Mouse (Mus musculus): ENCODE results near the gene Erv3.

Erv3 gene

GRCm38 (mm10) chr2:131859721-131860120, at the start of gene Erv3:
Erv3 (minus strand) TSS chr2:131859747.
- DNase-seq (ENCODE audit: low spot score) = no peak

DNA sequence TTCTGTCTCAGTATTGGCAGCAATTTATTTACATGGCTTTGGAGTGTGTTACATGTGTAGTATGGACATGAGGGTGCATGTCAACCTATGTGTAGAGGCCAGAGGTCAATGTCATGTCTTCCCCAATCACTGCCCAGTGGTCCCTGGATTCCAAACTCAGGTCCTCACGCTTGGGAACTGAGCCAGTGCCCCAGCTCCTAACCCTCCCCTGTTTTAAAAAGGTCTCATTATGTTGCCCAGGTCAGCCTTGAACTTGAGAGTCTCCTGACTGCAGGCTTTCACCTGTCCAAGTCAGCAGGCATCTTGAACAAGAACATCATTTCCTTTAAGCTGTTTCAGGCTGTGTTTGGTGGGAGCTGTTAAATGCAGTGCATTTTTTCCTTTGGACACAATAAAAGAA, 49.4 kb upstream of the Erv3 start:
- DNase-seq (ENCODE audit: low spot score) = no peak

- no peak for DNase-seq (ENCODE audit: low spot score)
Measured at GRCm38 (mm10) chr2:131908351-131908861, 48.9 kb upstream of the Erv3 start.

DNA sequence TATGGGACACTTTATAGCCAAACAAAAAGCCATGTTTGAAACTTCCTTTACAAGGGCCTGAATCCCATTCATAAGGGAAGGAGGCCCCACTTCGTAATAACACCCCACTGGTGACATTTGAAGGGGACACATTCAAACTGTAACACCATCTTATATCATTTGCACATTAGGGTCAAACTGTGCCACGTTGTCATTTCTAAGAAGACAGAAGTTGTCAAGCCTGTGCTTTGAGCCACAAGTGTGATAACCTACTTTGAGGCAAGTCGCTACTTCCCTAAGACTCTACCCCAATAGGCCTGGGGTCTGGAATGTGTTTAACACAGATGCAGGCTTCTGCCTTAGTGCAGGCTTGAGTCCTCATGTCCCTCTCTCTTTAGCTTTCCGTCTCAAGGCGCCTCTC, 47.8 kb upstream of the Erv3 start:
- no peak for DNase-seq (ENCODE audit: low spot score)

GRCm38 (mm10) chr2:131906846-131907245, 47.3 kb upstream of the Erv3 start:
- no peak for DNase-seq (ENCODE audit: low spot score)

DNA sequence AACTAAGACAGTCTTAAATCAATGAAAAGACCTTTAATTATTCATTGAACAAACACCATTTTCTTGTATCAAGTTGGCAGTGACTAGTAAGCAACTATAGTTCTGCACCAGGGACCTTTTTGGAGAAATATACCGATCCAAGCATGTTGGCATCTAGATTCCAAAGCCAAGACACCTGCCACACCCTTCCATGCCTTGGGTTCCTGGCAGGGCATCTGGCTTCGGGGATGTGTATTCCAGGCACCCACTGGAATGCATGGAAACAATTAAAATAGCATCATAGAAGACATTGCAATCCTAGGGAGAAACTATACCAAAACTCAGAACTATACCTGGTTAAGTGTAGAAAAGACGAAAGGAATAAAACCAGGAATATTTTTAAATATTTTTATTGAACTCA, 46.7 kb upstream of the Erv3 start:
- no peak for DNase-seq (ENCODE audit: low spot score)

DNA sequence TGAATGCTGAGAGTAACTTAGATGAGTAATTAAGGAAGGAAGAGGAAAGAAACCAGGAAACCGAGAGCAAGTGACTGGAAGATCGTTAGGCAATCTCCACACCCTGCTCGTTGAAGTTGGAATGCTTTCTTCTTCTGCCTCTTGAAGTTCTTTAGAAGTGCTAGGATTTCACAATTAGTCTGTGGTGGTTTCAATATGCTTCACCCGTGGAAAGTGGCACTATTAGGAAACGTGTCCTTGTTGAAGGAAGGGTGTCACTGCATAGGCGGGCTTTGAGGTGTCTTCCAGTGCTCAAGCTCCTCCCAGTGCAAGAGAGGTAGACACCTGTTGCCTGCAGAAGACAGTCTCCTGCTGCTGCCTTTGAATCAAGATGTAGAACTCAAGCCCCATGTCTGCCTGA, 46.2 kb upstream of the Erv3 start:
- no peak for DNase-seq (ENCODE audit: low spot score)

DNA sequence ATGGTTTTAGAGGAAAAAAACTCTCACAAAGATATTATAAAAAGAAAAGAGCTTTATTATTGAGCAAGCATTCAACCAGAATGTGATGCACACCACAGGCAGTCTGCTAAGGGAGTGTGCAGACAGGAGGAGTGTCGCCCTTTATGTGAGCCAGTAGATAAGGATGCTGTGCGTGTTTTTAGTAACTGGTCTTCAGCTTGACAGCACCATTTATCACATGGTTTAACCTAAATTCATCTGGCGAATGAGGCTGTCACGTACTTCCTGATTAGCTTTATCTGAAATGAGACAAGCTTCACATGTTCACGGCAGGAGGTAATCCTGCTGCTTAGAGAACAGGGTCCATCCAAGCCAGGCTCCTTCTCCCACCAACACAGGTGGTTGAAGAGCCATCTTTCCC, 45.5 kb upstream of the Erv3 start:
- no peak for DNase-seq (ENCODE audit: low spot score)

DNA sequence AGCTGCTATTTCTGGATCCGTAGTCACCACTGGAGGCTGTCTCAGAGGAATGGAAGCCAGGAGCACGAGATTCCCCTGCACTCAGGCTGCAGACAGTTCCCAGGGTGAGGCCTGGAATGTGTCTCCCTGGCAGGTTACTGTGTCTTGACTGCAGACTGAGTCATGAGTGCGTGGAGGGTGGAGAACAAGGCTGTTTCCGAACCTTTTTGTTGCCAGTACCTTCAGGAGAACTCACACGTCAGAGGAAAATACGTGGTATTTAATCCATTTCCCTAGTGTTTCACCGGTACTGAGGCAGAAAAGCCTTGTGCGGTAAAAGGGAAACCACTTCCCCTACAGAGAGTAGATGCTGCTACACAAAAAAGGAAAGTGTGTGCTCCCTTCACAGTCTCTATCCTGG, 43.3 kb upstream of the Erv3 start:
- DNase-seq (ENCODE audit: low spot score) = no peak

DNA sequence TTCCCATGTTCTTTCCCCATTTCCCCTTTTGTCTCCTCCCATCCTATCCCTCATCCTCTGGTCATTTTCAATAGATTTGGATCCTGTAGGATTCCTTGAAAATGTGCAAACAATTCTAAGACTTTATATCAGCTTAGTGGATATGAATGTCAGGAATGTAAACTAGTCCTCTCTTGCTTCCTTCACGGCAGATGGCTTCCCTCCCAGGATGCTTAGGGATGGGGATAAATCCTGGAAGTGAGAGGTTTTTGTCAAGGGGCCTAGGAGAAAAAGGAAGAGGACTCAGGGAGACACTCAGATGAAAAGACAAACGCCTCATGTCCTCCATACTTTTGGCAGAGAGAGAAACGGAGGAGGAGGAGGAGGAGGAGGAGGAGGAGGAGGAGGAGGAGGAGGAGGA, 42.9 kb upstream of the Erv3 start:
- no peak for DNase-seq (ENCODE audit: low spot score)

DNA sequence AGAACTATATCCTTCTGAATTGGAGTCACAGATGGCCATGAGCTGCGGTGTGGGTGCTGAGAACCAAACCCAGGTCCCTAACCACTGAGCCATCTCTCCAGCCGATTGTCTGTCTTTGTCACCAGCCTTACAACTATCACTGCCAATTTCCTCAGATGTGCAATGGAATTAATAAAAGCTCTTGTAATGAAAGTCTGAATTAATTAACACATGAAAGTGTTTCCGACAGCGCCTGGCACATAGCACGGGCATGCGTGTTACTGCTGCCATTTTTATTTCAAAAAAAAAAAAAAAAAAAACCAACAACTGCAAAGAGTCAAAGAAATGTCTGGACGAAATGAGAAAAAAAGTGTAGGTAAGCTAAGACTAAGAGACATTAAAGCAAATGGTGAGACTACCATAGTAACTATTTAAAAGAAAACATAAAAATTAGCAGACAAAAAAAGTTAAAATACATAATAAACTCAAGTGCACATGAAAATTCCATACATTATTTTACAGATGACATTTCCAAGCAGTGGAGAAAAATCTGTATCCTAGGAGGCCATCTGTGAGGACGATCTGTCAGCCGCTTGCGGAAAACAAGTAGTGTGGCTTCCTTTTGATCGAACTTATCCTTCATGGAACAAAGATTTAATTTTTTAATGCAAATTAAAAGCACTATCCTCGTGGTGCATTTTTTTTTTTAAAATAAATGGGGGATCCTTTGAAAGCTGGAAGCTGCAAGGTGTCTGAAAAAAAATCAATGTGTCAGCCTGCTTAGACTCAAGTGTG, 38.0 kb upstream of the Erv3 start:
- no peak for DNase-seq (ENCODE audit: low spot score)

GRCm38 (mm10) chr2:131896011-131896410, 36.5 kb upstream of the Erv3 start:
- DNase-seq (ENCODE audit: low spot score) = no peak

GRCm38 (mm10) chr2:131895106-131895505, 35.6 kb upstream of the Erv3 start:
- DNase-seq (ENCODE audit: low spot score) = no peak

- DNase-seq (ENCODE audit: low spot score) = no peak
Measured at GRCm38 (mm10) chr2:131892534-131892933, 33.0 kb upstream of the Erv3 start.

DNA sequence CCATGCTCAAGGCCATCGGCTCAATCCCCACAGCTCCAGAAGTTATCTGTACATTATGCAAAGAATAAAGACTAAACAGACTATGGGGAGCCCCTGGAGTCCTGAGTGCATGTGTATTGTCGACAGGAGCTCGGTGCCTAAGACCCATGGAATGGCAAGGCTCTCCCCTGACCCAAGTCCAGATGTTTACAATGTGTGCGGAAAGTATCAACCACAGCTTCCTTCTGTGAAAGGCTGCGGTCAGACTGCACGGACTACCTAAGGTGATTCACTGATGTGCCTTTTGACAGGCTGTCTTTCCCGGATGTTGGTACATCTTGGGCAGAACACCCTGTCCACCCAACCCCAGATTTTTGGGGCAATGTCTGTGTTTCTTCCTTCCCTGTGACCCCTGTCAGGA, 28.7 kb upstream of the Erv3 start:
- DNase-seq (ENCODE audit: low spot score) = no peak

- no peak for DNase-seq (ENCODE audit: low spot score)
Measured at GRCm38 (mm10) chr2:131886503-131887160, 27.1 kb upstream of the Erv3 start.

DNA sequence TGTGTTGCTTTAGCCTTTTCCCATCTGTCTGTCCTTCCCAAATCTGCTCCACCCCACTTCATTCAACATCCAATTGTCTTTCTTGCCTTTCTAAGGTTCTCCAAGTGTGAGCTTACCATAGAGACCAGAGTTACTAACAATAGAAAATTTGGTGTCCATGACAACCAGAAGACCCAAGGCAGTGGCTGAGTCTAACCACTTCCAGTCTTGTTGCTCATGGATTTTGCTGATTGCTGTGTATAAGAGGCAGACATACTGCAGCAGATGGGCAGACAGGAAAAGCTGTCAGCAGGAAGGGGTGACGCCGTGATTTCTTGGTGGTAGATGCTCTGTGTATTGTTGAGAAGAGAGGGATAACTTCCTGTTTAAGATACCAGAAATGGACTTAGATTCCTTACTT, 23.6 kb upstream of the Erv3 start:
- DNase-seq (ENCODE audit: low spot score) = peak; percentile 47

GRCm38 (mm10) chr2:131881766-131882165, 22.2 kb upstream of the Erv3 start:
- no peak for DNase-seq (ENCODE audit: low spot score)

DNA sequence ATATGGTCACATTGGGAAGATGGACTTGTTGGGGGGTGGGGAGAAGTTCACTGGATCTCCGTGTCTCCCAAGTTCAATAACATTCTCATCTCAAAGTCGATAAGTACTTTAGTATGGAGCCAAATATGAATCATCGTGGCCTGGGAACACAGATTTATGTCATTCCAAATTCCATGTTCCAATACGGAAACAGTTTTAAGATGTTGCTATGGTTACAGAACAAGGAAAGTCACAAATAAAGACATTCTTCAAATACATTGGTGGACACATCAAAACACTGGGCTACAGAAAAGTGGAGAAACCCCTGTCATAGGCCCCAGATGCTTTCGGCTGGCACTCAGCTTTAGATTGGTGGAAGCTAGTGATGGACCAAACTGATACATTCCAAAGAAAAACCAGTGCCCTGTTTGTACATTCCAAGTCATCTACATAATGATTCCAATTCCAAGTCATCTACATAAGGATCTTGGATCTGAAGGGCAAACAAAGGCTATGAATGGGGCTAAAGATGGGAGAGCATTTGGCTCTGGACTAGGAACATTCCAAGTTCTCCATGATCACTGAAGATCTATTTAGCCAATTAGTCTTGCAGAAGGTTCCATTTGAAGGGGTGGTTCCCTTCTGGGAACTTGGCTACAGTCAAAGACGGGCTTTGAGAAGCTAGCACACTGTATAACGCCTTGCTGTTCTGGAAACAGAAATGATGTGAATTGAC, 17.2 kb upstream of the Erv3 start:
- DNase-seq (ENCODE audit: low spot score) = no peak

DNA sequence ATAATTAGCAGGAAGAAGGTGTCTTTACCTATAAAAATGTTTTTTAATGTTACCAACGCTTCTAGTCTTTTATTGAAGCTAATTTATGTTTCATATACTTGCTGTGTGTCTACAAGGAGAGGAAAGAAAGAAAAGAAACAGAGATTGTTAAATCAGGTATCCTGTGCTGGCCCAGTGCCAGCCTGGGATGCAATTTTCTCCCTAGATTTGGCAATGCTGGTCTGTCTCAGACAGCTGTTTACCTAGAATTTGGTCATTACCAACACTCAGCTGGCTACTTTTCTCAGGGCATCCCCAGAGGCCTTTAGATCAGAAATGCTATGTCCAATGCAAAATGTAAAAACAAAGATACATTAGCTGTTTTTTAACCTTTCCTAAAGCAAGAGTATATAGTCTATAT, 13.8 kb upstream of the Erv3 start:
- DNase-seq (ENCODE audit: low spot score) = no peak

DNA sequence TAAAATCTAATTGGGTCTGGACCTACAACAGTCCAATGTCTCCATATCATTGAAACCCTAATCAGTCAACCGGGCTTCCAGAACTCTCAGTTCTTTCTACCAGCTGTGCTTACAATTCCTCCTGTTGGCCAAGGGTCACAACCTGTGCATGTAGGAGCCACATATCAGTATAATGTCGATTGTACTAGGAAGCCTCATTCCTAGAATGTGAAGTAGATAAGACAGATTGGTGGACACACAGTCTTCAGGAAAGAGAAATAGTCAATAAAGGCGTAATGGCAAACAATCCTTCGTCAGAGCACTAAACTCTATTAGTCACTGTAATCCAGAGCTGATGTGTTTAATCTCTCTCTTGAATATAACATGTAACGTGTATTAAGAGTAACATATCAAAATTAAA, 9.4 kb upstream of the Erv3 start:
- DNase-seq (ENCODE audit: low spot score) = no peak

GRCm38 (mm10) chr2:131866676-131867075, 7.1 kb upstream of the Erv3 start:
- DNase-seq (ENCODE audit: low spot score) = no peak

DNA sequence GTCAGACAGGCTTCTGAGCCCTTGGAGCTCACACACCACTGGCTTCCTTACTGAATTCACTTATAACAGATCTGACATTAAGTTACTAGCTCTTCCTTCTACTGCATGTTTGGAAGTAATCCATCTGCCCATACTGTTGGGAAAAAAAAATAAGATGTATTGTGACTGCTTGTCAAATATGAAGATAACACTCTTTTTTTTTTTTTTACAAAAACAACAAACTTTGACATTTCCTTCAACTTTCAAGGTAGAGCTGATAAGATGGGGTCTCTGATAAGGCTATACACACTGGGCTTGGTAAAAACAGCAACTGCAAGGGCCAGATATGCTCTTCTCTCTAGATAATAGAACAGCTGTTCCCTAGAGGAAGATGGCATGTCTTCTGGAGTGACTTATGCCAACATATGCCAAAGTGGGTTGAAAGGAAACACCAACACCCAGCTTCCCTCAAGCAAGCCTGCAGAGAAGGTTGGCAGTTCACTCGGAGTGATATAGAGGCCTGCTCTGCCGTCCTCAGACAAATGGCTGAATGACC, 4.8 kb upstream of the Erv3 start:
- DNase-seq (ENCODE audit: low spot score) = no peak
